Mouse (Mus musculus) heart, embryonic 10.5 days (tissue): ENCODE measurements around the gene Ralb. TPM values are rescaled to one million over a fixed set of nuclear protein-coding genes. Genes with fewer than 3 reads are reported as not detected.

ENCODE experiments used
- DNase-seq: peaks from one replicate; pipeline ENCODE4 v3.0.0-alpha.2; 2017; ENCODE audit warnings: low spot score
- H3K27ac ChIP-seq: fragments of 300-500 bp; sonication (generic); 2 replicates; pipeline ENCODE4 v1.5.1; 2016; ENCODE audit warnings: mild to moderate bottlenecking
- H3K27me3 ChIP-seq: fragments of 300-500 bp; sonication (generic); 2 replicates; pipeline ENCODE4 v1.6.1; 2016; ENCODE audit warnings: mild to moderate bottlenecking; ENCODE audit not compliant: poor library complexity, insufficient read depth, severe bottlenecking
- H3K36me3 ChIP-seq: fragments of 300-500 bp; sonication (generic); 2 replicates; pipeline ENCODE4 v1.6.1; 2016; ENCODE audit warnings: mild to moderate bottlenecking, moderate library complexity
- H3K4me1 ChIP-seq: fragments of 300-500 bp; sonication (generic); 2 replicates; pipeline ENCODE4 v1.6.1; 2016; ENCODE audit warnings: mild to moderate bottlenecking
- H3K4me3 ChIP-seq: fragments of 300-500 bp; sonication (generic); 2 replicates; pipeline ENCODE4 v1.5.1; 2016; ENCODE audit warnings: mild to moderate bottlenecking, moderate library complexity
- H3K9me3 ChIP-seq: fragments of 300-500 bp; sonication (generic); 2 replicates; pipeline ENCODE4 v1.6.1; 2016; ENCODE audit warnings: mild to moderate bottlenecking, moderate library complexity
- whole genome bisulfite sequencing: fragments of 180-500 bp; shearing (Covaris S2); methylation state at CpG from one replicate; pipeline ENCODE4 v1.1.7; 2016; 5-methylcytosine and 5-hydroxymethylcytosine counted together
- polyA plus RNA-seq: library from polyadenylated mRNA; unstranded; fragments of >200 nt; fragmentation: Nextera tagmentation; extraction: Ambion mirVana; gene quantifications from 2 replicates; pipeline ENCODE4 v1.2.1, GENCODE M21; 2016

Gene Ralb
- polyA plus RNA-seq = 176 and 192 TPM in 2 replicates

GRCm38 (mm10) chr1:119504260-119505062 is at the start of gene Ralb:
TSS of gene Ralb (minus strand) at chr1:119504794.
- H3K4me1 ChIP-seq = peaks cover 49% of the 10 kb centered on the region
- H3K36me3 ChIP-seq = peaks cover 12% of the 10 kb centered on the region
- peak within 1 kb of the TSS; percentile 95 for H3K27ac ChIP-seq
- peak; percentile 100 for DNase-seq
- WGBS = under 1% methylated on average over 57 of the region's 57 CpGs
- H3K4me3 ChIP-seq = peak within 1 kb of the TSS; percentile 88
- 0 out of 2 replicates have a peak, but pooled peaks cover 7% of the 10 kb centered on the region for H3K27me3 ChIP-seq
- no peaks in the 10 kb centered on the region for H3K9me3 ChIP-seq

DNA sequence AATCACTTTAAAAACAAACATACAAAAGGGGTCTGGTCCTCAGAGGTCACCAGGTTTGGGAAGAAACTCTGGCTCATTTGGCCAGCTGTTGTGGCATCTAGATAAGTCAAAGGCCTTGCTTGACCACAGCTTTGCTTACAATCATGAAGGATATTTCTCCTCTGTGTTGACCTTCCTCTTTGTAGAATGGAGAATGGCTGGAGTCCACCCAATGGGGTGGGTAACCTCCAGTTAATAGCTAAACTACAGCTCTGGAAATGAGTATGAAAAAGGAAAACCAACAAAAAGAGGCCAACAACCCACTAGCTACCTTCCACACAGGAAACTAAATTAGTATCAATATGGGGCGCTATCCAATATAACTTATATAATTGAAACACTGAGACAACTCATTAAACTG is 47.1 kb upstream of the Ralb start:
- WGBS = 91% methylated on average over 1 of the region's 1 CpGs
- Histone ChIP-seq H3K36me3 (peaks cover 37% of the 10 kb centered on the region), H3K4me1 (peaks cover 4% of the 10 kb centered on the region; the same call in 1 of the 2 replicates)

DNA sequence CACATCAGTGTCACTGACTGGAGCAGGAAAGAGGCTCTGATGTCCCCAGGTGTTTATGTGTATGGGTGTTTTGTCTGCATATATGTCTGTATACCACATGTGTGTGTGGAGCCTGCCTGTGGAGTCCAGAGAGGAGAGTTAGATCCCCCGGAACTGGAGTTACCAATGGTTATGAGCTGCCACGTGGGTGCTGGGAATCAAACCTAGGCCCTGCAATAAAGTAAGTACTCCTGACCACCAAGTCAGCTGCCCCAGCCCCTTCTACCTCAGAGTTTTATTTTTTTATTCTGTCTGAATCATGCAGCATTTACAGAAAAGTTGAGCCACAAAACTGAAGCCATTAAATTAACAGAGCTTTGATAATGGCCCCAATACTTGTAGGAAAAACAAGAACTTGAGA is 45.5 kb upstream of the Ralb start:
- Histone ChIP-seq H3K4me1 (peaks cover 17% of the 10 kb centered on the region), H3K9me3 (no peaks in the 10 kb centered on the region), H3K27ac (no peak overlapping the region), H3K27me3 (no peaks in the 10 kb centered on the region), H3K4me3 (no peak overlapping the region), H3K36me3 (peaks cover 35% of the 10 kb centered on the region)
- DNase-seq = peak; percentile 57
- WGBS = 91% methylated on average over 2 of the region's 2 CpGs

More for the DNA sequence above, 47.1 kb upstream of the Ralb start:
- DNase-seq = no peak
- H3K4me3 ChIP-seq = no peak overlapping the region
- no peak overlapping the region for H3K27ac ChIP-seq
- no peaks in the 10 kb centered on the region for H3K27me3 ChIP-seq
- H3K9me3 ChIP-seq = no peaks in the 10 kb centered on the region

GRCm38 (mm10) chr1:119549327-119549689 is 44.7 kb upstream of the Ralb start:
- Histone ChIP-seq H3K27me3 (no peaks in the 10 kb centered on the region), H3K4me3 (no peak overlapping the region), H3K36me3 (peaks cover 29% of the 10 kb centered on the region), H3K27ac (no peak overlapping the region), H3K4me1 (peaks cover 24% of the 10 kb centered on the region), H3K9me3 (no peaks in the 10 kb centered on the region)
- no peak for DNase-seq
- 74% methylated on average over 7 of the region's 7 CpGs for WGBS

DNA sequence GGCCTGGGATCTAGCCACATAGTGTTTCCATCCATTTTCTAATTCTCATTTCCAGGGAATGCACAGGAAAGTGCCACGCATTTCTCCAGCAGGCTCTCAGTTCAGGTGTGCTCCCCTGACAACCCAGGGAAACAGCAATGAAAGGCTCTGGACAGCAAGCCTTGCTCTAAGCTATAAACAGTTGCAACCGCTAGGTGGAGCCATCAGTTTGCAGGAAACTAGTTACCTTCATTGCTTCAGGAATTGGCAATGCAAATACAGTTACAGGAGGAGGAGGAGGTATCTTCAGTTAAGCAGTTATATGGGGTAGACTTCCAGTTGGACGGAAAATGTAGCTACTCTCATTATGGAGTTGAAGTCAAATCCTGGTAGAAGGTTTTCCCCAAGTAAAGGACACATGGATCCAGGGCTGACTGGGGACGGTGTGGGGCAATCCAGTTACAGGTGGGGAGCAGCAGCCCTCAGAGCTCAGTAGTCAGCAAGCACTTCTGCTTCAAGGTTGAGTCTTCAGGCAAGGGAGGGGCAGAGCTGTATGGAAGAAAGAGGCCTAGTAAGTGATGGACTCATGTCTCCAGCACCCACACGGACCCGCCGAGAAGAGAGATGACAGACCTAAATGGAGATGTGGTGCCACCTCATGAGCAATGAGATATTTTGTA is 44.2 kb upstream of the Ralb start:
- WGBS = 69% methylated on average over 7 of the region's 7 CpGs
- peaks cover 28% of the 10 kb centered on the region for H3K4me1 ChIP-seq
- DNase-seq = peak; percentile 82

DNA sequence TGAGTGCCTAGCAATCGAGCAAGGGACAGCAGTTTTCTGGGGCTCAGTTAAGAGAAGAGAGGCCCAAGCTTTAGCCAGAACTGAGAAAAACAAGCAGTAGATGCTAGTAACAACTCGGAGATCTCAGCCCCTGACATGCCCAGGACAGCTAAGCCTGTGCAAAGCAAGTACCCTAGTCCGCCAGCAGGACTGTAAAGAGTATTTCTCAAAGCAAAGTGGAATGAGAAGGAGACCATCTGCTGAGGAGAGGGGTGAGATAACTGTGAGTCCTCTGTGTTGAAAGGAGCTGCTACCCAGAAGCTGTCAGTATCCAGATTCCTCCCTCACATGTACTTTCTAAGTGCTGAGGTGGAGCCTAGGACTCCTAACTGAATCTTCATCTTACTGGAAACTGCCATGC is 41.9 kb upstream of the Ralb start:
- Histone ChIP-seq H3K27ac (no peak overlapping the region), H3K27me3 (no peaks in the 10 kb centered on the region)
- WGBS = 67% methylated on average over 3 of the region's 3 CpGs

More for the DNA sequence above, 44.2 kb upstream of the Ralb start:
- H3K36me3 ChIP-seq = peaks cover 26% of the 10 kb centered on the region
- H3K27ac ChIP-seq = no peak overlapping the region
- H3K9me3 ChIP-seq = no peaks in the 10 kb centered on the region
- no peak overlapping the region for H3K4me3 ChIP-seq
- H3K27me3 ChIP-seq = no peaks in the 10 kb centered on the region

DNA sequence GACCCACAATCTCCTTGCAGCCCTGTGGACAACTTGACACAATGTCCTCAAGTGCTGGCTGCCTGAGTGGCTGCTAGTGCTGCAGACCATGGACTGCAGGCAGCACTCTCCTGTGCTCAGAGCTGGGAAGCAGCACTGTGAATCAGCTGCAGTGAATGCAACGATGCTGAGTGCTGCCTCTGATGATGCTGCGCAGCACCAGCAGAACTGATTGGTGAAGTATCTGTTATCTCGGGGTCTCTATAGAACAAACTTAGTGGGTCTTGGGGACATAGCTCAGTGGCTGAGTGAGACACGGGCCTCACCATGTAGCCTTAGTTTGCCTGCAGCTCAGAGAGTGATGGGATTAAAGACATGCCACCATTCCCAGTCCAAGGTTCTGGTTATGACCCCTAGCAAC is 41.1 kb upstream of the Ralb start:
- Histone ChIP-seq H3K27me3 (no peaks in the 10 kb centered on the region), H3K36me3 (peaks cover 32% of the 10 kb centered on the region), H3K4me3 (no peak overlapping the region), H3K4me1 (peaks cover 52% of the 10 kb centered on the region), H3K27ac (no peak overlapping the region), H3K9me3 (no peaks in the 10 kb centered on the region)
- peak; percentile 72 for DNase-seq
- 56% methylated on average over 4 of the region's 4 CpGs for WGBS

More for the DNA sequence above, 41.9 kb upstream of the Ralb start:
- Histone ChIP-seq H3K9me3 (no peaks in the 10 kb centered on the region), H3K4me3 (no peak overlapping the region), H3K36me3 (peaks cover 35% of the 10 kb centered on the region), H3K4me1 (peaks cover 46% of the 10 kb centered on the region)
- DNase-seq = peak; percentile 64

DNA sequence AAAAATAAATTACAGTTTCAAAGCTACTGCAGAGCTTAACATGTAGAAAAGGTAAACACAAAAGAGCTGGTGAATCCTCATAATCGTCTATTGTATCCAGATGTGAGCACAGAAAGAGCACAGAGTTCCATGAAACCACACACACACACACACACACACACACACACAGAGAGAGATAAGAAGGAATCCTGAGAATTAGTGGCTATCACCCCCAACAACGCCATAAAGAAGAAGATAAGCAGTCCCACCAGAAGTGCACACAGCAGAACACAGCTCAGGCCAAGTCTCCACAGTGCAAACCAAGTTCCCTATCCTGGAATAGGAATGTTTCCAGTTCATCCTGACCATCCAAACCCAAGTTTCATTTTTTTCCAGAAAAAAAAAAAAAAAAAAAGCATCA is 40.6 kb upstream of the Ralb start:
- Histone ChIP-seq H3K27ac (no peak overlapping the region), H3K36me3 (peaks cover 30% of the 10 kb centered on the region), H3K4me3 (no peak overlapping the region), H3K27me3 (no peaks in the 10 kb centered on the region), H3K4me1 (peaks cover 52% of the 10 kb centered on the region), H3K9me3 (no peaks in the 10 kb centered on the region)
- DNase-seq = peak; percentile 58
- WGBS = 30% methylated on average over 2 of the region's 2 CpGs

- peak; percentile 64 for DNase-seq
- Histone ChIP-seq H3K4me1 (peaks cover 52% of the 10 kb centered on the region), H3K4me3 (no peak overlapping the region), H3K27me3 (no peaks in the 10 kb centered on the region), H3K9me3 (no peaks in the 10 kb centered on the region), H3K27ac (peak overlapping the region; percentile 57; the same call in 1 of the 2 replicates), H3K36me3 (peaks cover 25% of the 10 kb centered on the region)
- 74% methylated on average over 5 of the region's 5 CpGs for WGBS
Measured at GRCm38 (mm10) chr1:119544611-119545155, 40.1 kb upstream of the Ralb start.

- Histone ChIP-seq H3K27ac (peak overlapping the region; percentile 57; the same call in 1 of the 2 replicates), H3K4me3 (no peak overlapping the region), H3K27me3 (no peaks in the 10 kb centered on the region), H3K9me3 (no peaks in the 10 kb centered on the region), H3K36me3 (peaks cover 26% of the 10 kb centered on the region), H3K4me1 (peaks cover 55% of the 10 kb centered on the region)
- WGBS = 90% methylated on average over 6 of the region's 6 CpGs
- peak; percentile 56 for DNase-seq
Measured at GRCm38 (mm10) chr1:119543316-119543715, 38.7 kb upstream of the Ralb start.

DNA sequence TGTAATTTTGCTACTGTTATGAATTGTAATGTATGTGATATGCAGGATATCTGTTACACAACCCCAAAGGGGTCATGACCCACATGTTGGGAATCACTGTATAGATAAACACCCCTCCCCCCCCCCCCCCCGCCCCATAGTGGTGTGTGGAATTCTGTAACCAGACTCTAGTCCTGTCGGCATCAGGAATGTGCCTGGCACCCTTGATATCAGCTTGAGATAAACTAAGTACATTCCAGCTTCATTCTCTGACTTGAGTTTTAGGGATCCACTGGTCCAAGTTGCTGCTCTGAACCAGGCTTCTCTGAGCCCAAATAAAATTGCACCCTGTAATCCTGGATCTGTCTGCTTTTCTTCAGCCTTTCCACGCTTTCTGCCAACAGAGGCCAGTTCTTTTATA is 37.0 kb upstream of the Ralb start:
- H3K4me1 ChIP-seq = peaks cover 50% of the 10 kb centered on the region
- H3K27me3 ChIP-seq = no peaks in the 10 kb centered on the region
- WGBS = 40% methylated on average over 2 of the region's 3 CpGs
- peak overlapping the region; percentile 23; the same call in 1 of the 2 replicates for H3K27ac ChIP-seq
- H3K9me3 ChIP-seq = no peaks in the 10 kb centered on the region
- DNase-seq = peak; percentile 71
- no peak overlapping the region for H3K4me3 ChIP-seq
- H3K36me3 ChIP-seq = peaks cover 21% of the 10 kb centered on the region

- 72% methylated on average over 9 of the region's 9 CpGs for WGBS
- no peaks in the 10 kb centered on the region for H3K9me3 ChIP-seq
- H3K4me1 ChIP-seq = peaks cover 49% of the 10 kb centered on the region
- H3K4me3 ChIP-seq = no peak overlapping the region
- H3K36me3 ChIP-seq = peaks cover 18% of the 10 kb centered on the region
- no peaks in the 10 kb centered on the region for H3K27me3 ChIP-seq
- peak overlapping the region; percentile 23; the same call in 1 of the 2 replicates for H3K27ac ChIP-seq
- peak; percentile 63 for DNase-seq
Measured at GRCm38 (mm10) chr1:119540836-119541557, 36.4 kb upstream of the Ralb start.
